Mouse (Mus musculus) stomach, embryonic 15.5 days (tissue): Measurements from ENCODE around the gene Kcnip1. TPM values are rescaled to one million over a fixed set of nuclear protein-coding genes. Genes with fewer than 3 reads are reported as not detected.

Experiments used
- ATAC-seq: fragments of 200-750 bp; cut with Nextera tagmentation; 2 replicates; pipeline ENCODE4 v1.8.0; 2017; ENCODE audit warnings: low read depth, moderate number of reproducible peaks, moderate TSS enrichment; ENCODE audit not compliant: insufficient read depth, low FRiP score
- H3K27ac ChIP-seq: fragments of 300-500 bp; sonication (generic); 2 replicates; pipeline ENCODE4 v1.5.1; 2015; ENCODE audit warnings: mild to moderate bottlenecking, inconsistent platforms
- H3K27me3 ChIP-seq: fragments of 300-500 bp; sonication (generic); replicated peaks from 2 replicates; pipeline ENCODE4 v1.6.1; 2015; ENCODE audit warnings: inconsistent platforms
- H3K36me3 ChIP-seq: fragments of 300-500 bp; sonication (generic); 2 replicates; pipeline ENCODE4 v1.6.1; 2015; ENCODE audit warnings: inconsistent platforms
- H3K4me1 ChIP-seq: fragments of 300-500 bp; sonication (generic); 2 replicates; pipeline ENCODE4 v1.6.1; 2015; ENCODE audit warnings: inconsistent platforms
- H3K4me2 ChIP-seq: fragments of 300-500 bp; sonication (generic); 2 replicates; pipeline ENCODE4 v1.6.1; 2015; ENCODE audit warnings: mild to moderate bottlenecking, inconsistent platforms
- H3K4me3 ChIP-seq: fragments of 300-500 bp; sonication (generic); replicated peaks from 2 replicates; pipeline ENCODE4 v1.5.1; 2015; ENCODE audit warnings: inconsistent platforms
- H3K9ac ChIP-seq: fragments of 300-500 bp; sonication (generic); 2 replicates; pipeline ENCODE4 v1.6.1; 2015; ENCODE audit warnings: inconsistent platforms
- H3K9me3 ChIP-seq: fragments of 300-500 bp; sonication (generic); 2 replicates; pipeline ENCODE4 v1.6.1; 2016; ENCODE audit warnings: inconsistent platforms
- WGBS: fragments of 180-500 bp; shearing (Covaris S2); methylation state at CpG from one replicate; pipeline ENCODE4 v1.1.7; 2015; 5-methylcytosine and 5-hydroxymethylcytosine counted together
- polyA plus RNA-seq: library from polyadenylated mRNA; unstranded; fragments of >200 nt; fragmentation: Nextera tagmentation; extraction: Ambion mirVana; gene quantifications from 2 replicates; pipeline ENCODE4 v1.2.1, GENCODE M21; 2015

The Kcnip1 gene
- polyA plus RNA-seq, 1 experiment from 2014 or later: 11.8 TPM

GRCm38 (mm10) chr11:33931836-33932385, 61.0 kb downstream of the Kcnip1 start:
- peaks cover 14% of the 10 kb centered on the region for H3K4me1 ChIP-seq
- no peak overlapping the region for H3K9ac ChIP-seq
- H3K4me2 ChIP-seq: peak overlapping the region; percentile 27
- ATAC-seq: peak; percentile 40; the same call in 1 of the 2 replicates
- H3K27ac ChIP-seq: 0 out of 2 replicates have a peak overlapping the region, but pooled peaks have one; percentile 21
- H3K4me3 ChIP-seq: no peak overlapping the region
- 13% methylated on average over 6 of the region's 10 CpGs for WGBS
- H3K9me3 ChIP-seq: no peaks in the 10 kb centered on the region
- no peaks in the 10 kb centered on the region; the same call in 1 of the 2 replicates for H3K27me3 ChIP-seq
- no peaks in the 10 kb centered on the region for H3K36me3 ChIP-seq

- no peaks in the 10 kb centered on the region for H3K9me3 ChIP-seq
- WGBS: 62% methylated on average over 11 of the region's 11 CpGs
- H3K4me2 ChIP-seq: no peak overlapping the region
- ATAC-seq: no peak
- H3K27ac ChIP-seq: no peak overlapping the region
- no peaks in the 10 kb centered on the region; the same call in 1 of the 2 replicates for H3K27me3 ChIP-seq
- H3K9ac ChIP-seq: no peak overlapping the region
- no peaks in the 10 kb centered on the region for H3K36me3 ChIP-seq
- H3K4me1 ChIP-seq: peaks cover 19% of the 10 kb centered on the region
- no peak overlapping the region for H3K4me3 ChIP-seq
These were observed 63.5 kb downstream of the Kcnip1 start for GRCm38 (mm10) chr11:33929412-33929811.

GRCm38 (mm10) chr11:33928658-33929057, 64.3 kb downstream of the Kcnip1 start:
- H3K27ac ChIP-seq: no peak overlapping the region
- H3K9ac ChIP-seq: no peak overlapping the region
- 30% methylated on average over 7 of the region's 7 CpGs for WGBS
- H3K4me2 ChIP-seq: no peak overlapping the region
- no peaks in the 10 kb centered on the region; the same call in 1 of the 2 replicates for H3K27me3 ChIP-seq
- no peaks in the 10 kb centered on the region for H3K36me3 ChIP-seq
- ATAC-seq: no peak
- H3K4me1 ChIP-seq: peaks cover 19% of the 10 kb centered on the region
- H3K9me3 ChIP-seq: no peaks in the 10 kb centered on the region
- H3K4me3 ChIP-seq: no peak overlapping the region

GRCm38 (mm10) chr11:33927836-33928235, 65.1 kb downstream of the Kcnip1 start:
- ATAC-seq: no peak
- no peak overlapping the region for H3K4me3 ChIP-seq
- H3K4me1 ChIP-seq: peaks cover 19% of the 10 kb centered on the region
- H3K36me3 ChIP-seq: no peaks in the 10 kb centered on the region
- no peak overlapping the region for H3K27ac ChIP-seq
- H3K4me2 ChIP-seq: no peak overlapping the region
- H3K9ac ChIP-seq: no peak overlapping the region
- H3K9me3 ChIP-seq: no peaks in the 10 kb centered on the region
- 76% methylated on average over 4 of the region's 4 CpGs for WGBS
- H3K27me3 ChIP-seq: no peaks in the 10 kb centered on the region; the same call in 1 of the 2 replicates

- no peak for ATAC-seq
- WGBS: 45% methylated on average over 6 of the region's 6 CpGs
- Histone ChIP-seq H3K9ac (no peak overlapping the region), H3K4me3 (no peak overlapping the region), H3K27me3 (no peaks in the 10 kb centered on the region; the same call in 1 of the 2 replicates), H3K36me3 (no peaks in the 10 kb centered on the region), H3K4me2 (no peak overlapping the region), H3K4me1 (peaks cover 14% of the 10 kb centered on the region; the same call in 1 of the 2 replicates), H3K27ac (no peak overlapping the region), H3K9me3 (no peaks in the 10 kb centered on the region)
These were observed 65.6 kb downstream of the Kcnip1 start for GRCm38 (mm10) chr11:33927321-33927720.

GRCm38 (mm10) chr11:33926551-33926950, 66.4 kb downstream of the Kcnip1 start:
- WGBS: 43% methylated on average over 2 of the region's 2 CpGs
- H3K36me3 ChIP-seq: no peaks in the 10 kb centered on the region
- H3K27ac ChIP-seq: no peak overlapping the region
- no peaks in the 10 kb centered on the region; the same call in 1 of the 2 replicates for H3K27me3 ChIP-seq
- no peak overlapping the region for H3K4me3 ChIP-seq
- H3K9ac ChIP-seq: no peak overlapping the region
- H3K4me2 ChIP-seq: no peak overlapping the region
- ATAC-seq: peak; percentile 38; the same call in 1 of the 2 replicates
- peaks cover 12% of the 10 kb centered on the region; the same call in 1 of the 2 replicates for H3K4me1 ChIP-seq
- no peaks in the 10 kb centered on the region for H3K9me3 ChIP-seq

GRCm38 (mm10) chr11:33925778-33926177, 67.2 kb downstream of the Kcnip1 start:
- no peak for ATAC-seq
- 64% methylated on average over 8 of the region's 8 CpGs for WGBS
- no peaks in the 10 kb centered on the region for H3K9me3 ChIP-seq

GRCm38 (mm10) chr11:33923031-33923430, 69.9 kb downstream of the Kcnip1 start:
- no peak for ATAC-seq

More at GRCm38 (mm10) chr11:33925778-33926177, 67.2 kb downstream of the Kcnip1 start:
- Histone ChIP-seq H3K4me2 (no peak overlapping the region), H3K27ac (no peak overlapping the region), H3K9ac (no peak overlapping the region), H3K4me3 (no peak overlapping the region), H3K27me3 (no peaks in the 10 kb centered on the region; the same call in 1 of the 2 replicates), H3K4me1 (0 out of 2 replicates have a peak, but pooled peaks cover 9% of the 10 kb centered on the region), H3K36me3 (no peaks in the 10 kb centered on the region)

GRCm38 (mm10) chr11:33921451-33921850, 71.5 kb downstream of the Kcnip1 start:
- no peaks in the 10 kb centered on the region for H3K36me3 ChIP-seq
- no peak overlapping the region for H3K9ac ChIP-seq
- WGBS: 80% methylated on average over 13 of the region's 13 CpGs
- no peak for ATAC-seq
- H3K27ac ChIP-seq: no peak overlapping the region
- no peaks in the 10 kb centered on the region for H3K27me3 ChIP-seq
- H3K4me2 ChIP-seq: no peak overlapping the region
- no peak overlapping the region for H3K4me3 ChIP-seq
- 0 out of 2 replicates have a peak, but pooled peaks cover 2% of the 10 kb centered on the region for H3K4me1 ChIP-seq
- no peaks in the 10 kb centered on the region for H3K9me3 ChIP-seq

More at GRCm38 (mm10) chr11:33923031-33923430, 69.9 kb downstream of the Kcnip1 start:
- no peaks in the 10 kb centered on the region for H3K9me3 ChIP-seq
- H3K27me3 ChIP-seq: no peaks in the 10 kb centered on the region; the same call in 1 of the 2 replicates
- no peak overlapping the region for H3K4me2 ChIP-seq
- H3K27ac ChIP-seq: no peak overlapping the region
- WGBS: 61% methylated on average over 3 of the region's 3 CpGs
- no peak overlapping the region for H3K4me3 ChIP-seq
- 0 out of 2 replicates have a peak, but pooled peaks cover 9% of the 10 kb centered on the region for H3K4me1 ChIP-seq
- no peaks in the 10 kb centered on the region for H3K36me3 ChIP-seq
- H3K9ac ChIP-seq: no peak overlapping the region

- Histone ChIP-seq H3K27ac (no peak overlapping the region), H3K36me3 (no peaks in the 10 kb centered on the region)
These were observed 73.1 kb downstream of the Kcnip1 start for GRCm38 (mm10) chr11:33919826-33920225.

GRCm38 (mm10) chr11:33918424-33918823, 74.5 kb downstream of the Kcnip1 start:
- Histone ChIP-seq H3K9me3 (no peaks in the 10 kb centered on the region), H3K27me3 (no peaks in the 10 kb centered on the region), H3K9ac (no peak overlapping the region), H3K4me3 (no peak overlapping the region), H3K4me2 (no peak overlapping the region), H3K36me3 (no peaks in the 10 kb centered on the region), H3K27ac (no peak overlapping the region), H3K4me1 (no peaks in the 10 kb centered on the region)
- 40% methylated on average over 2 of the region's 2 CpGs for WGBS
- no peak for ATAC-seq

More at GRCm38 (mm10) chr11:33919826-33920225, 73.1 kb downstream of the Kcnip1 start:
- no peaks in the 10 kb centered on the region for H3K27me3 ChIP-seq
- no peak for ATAC-seq
- H3K4me1 ChIP-seq: no peaks in the 10 kb centered on the region
- WGBS: 75% methylated on average over 7 of the region's 7 CpGs
- H3K9me3 ChIP-seq: no peaks in the 10 kb centered on the region
- H3K4me2 ChIP-seq: no peak overlapping the region
- no peak overlapping the region for H3K4me3 ChIP-seq
- H3K9ac ChIP-seq: no peak overlapping the region

- H3K4me1 ChIP-seq: no peaks in the 10 kb centered on the region
- H3K36me3 ChIP-seq: no peaks in the 10 kb centered on the region
- ATAC-seq: no peak
- no peak overlapping the region for H3K27ac ChIP-seq
- H3K9me3 ChIP-seq: no peaks in the 10 kb centered on the region
- 24% methylated on average over 6 of the region's 6 CpGs for WGBS
- H3K4me3 ChIP-seq: no peak overlapping the region
- no peak overlapping the region for H3K4me2 ChIP-seq
- H3K27me3 ChIP-seq: no peaks in the 10 kb centered on the region
- H3K9ac ChIP-seq: no peak overlapping the region
These were observed 75.4 kb downstream of the Kcnip1 start for GRCm38 (mm10) chr11:33917574-33917973.
